Mouse (Mus musculus) ZHBTc4 (cell line): ENCODE measurements around the gene Tom1l1.

ENCODE experiments used
- DNase-seq: peaks from one replicate; pipeline ENCODE4 v3.0.0-alpha.2; 2011; ENCODE audit warnings: low read depth, low spot score

The Tom1l1 gene

GRCm38 (mm10) chr11:90616431-90616830 lies 71.7 kb downstream of the Tom1l1 start:
- peak; percentile 32 for DNase-seq

DNA sequence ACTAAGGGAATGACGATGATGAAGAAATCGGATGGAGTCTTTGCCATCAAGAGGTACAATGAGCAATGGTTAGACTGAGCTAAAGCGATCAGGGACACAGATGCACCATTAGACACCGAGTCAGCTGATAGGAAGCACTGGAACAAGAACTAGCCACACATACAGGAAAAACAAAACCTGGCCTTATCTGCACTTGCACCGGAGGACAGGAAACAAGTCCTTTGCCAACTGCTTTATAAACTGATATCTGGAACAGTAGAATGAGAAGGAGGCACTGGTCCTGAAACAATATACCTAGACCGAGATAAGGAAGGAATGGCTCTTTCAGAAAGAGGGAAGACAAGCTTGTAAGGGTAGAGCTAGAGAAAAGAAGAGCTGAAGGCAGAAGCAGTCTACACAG lies 73.4 kb downstream of the Tom1l1 start:
- DNase-seq: no peak

DNA sequence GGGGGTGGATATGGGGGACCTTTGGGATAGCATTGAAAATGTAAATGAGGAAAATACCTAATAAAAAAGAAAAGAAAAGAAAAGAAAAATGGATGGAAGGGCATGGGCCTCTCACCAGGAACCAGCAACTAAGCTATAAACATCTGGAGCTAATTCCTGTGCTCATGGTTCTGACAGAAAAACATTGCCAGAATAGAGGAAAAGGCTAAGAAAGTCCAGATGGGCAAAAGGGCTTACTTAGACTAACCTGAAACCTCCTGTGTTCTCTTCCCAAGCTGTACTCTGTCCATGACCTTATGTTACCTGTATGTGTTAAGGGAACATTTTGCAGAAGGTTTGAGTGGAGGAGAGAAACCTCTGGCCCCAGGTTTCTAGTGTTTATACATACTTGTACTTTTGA lies 76.0 kb downstream of the Tom1l1 start:
- no peak for DNase-seq

GRCm38 (mm10) chr11:90603066-90603465 lies 85.1 kb downstream of the Tom1l1 start:
- no peak for DNase-seq

GRCm38 (mm10) chr11:90595826-90596225 lies 92.3 kb downstream of the Tom1l1 start:
- DNase-seq: no peak
